Mouse (Mus musculus): ENCODE data around the gene Car10. TPM values are rescaled to one million over a fixed set of nuclear protein-coding genes. Genes with fewer than 3 reads are reported as not detected.

The Car10 gene
- polyA plus RNA-seq, 1 experiment from 2014 or later: 51.5 TPM

GRCm38 (mm10) chr11:93560570-93560969 is 462.7 kb downstream of the Car10 start:
- no peaks in the 10 kb centered on the region for H3K36me3 ChIP-seq (replicated peaks; ENCODE audit: control insufficient read depth, insufficient read depth)
- 54% methylated on average over 7 of the region's 7 CpGs for WGBS
- H3K27me3 ChIP-seq (ENCODE audit: control insufficient read depth, insufficient read depth, low read length): no peaks in the 10 kb centered on the region
- no peak overlapping the region for H3K9ac ChIP-seq
- DNase-seq (ENCODE audit: low spot score) (peak; percentile 46), ATAC-seq (ENCODE audit: low FRiP score) (no peak)
- no peak overlapping the region for H3K4me2 ChIP-seq (replicated peaks)
- H3K27ac ChIP-seq: peak overlapping the region; percentile 38
- no peaks in the 10 kb centered on the region for H3K4me1 ChIP-seq (replicated peaks; ENCODE audit: control insufficient read depth, insufficient read depth, low read length)
- no peak overlapping the region for H3K4me3 ChIP-seq (replicated peaks; ENCODE audit: low read length)
- no peaks in the 10 kb centered on the region for H3K9me3 ChIP-seq (ENCODE audit: control insufficient read depth, low read length)

- DNase-seq (ENCODE audit: low spot score) (no peak), ATAC-seq (ENCODE audit: low FRiP score) (no peak)
- H3K4me1 ChIP-seq (replicated peaks; ENCODE audit: control insufficient read depth, insufficient read depth, low read length): no peaks in the 10 kb centered on the region
- no peak overlapping the region for H3K4me2 ChIP-seq (replicated peaks)
- no peaks in the 10 kb centered on the region for H3K36me3 ChIP-seq (replicated peaks; ENCODE audit: control insufficient read depth, insufficient read depth)
- no peak overlapping the region for H3K27ac ChIP-seq
- H3K4me3 ChIP-seq (replicated peaks; ENCODE audit: low read length): no peak overlapping the region
- H3K9ac ChIP-seq: no peak overlapping the region
- H3K9me3 ChIP-seq (ENCODE audit: control insufficient read depth, low read length): no peaks in the 10 kb centered on the region
- H3K27me3 ChIP-seq (ENCODE audit: control insufficient read depth, insufficient read depth, low read length): no peaks in the 10 kb centered on the region
Measured at GRCm38 (mm10) chr11:93562330-93562865, 464.6 kb downstream of the Car10 start.

GRCm38 (mm10) chr11:93565756-93566155 is 467.9 kb downstream of the Car10 start:
- Histone ChIP-seq H3K9me3 (ENCODE audit: control insufficient read depth, low read length) (no peaks in the 10 kb centered on the region), H3K27me3 (ENCODE audit: control insufficient read depth, insufficient read depth, low read length) (no peaks in the 10 kb centered on the region), H3K27ac (no peak overlapping the region), H3K36me3 (replicated peaks; ENCODE audit: control insufficient read depth, insufficient read depth) (no peaks in the 10 kb centered on the region), H3K4me3 (replicated peaks; ENCODE audit: low read length) (no peak overlapping the region), H3K4me2 (replicated peaks) (no peak overlapping the region), H3K9ac (no peak overlapping the region), H3K4me1 (replicated peaks; ENCODE audit: control insufficient read depth, insufficient read depth, low read length) (no peaks in the 10 kb centered on the region)
- ATAC-seq (ENCODE audit: low FRiP score) (no peak), DNase-seq (ENCODE audit: low spot score) (no peak)
- WGBS: 62% methylated on average over 3 of the region's 3 CpGs

- H3K27me3 ChIP-seq (ENCODE audit: control insufficient read depth, insufficient read depth, low read length): no peaks in the 10 kb centered on the region
- H3K9ac ChIP-seq: no peak overlapping the region
- H3K36me3 ChIP-seq (replicated peaks; ENCODE audit: control insufficient read depth, insufficient read depth): no peaks in the 10 kb centered on the region
- H3K4me2 ChIP-seq (replicated peaks): no peak overlapping the region
- 86% methylated on average over 11 of the region's 11 CpGs for WGBS
- no peaks in the 10 kb centered on the region for H3K4me1 ChIP-seq (replicated peaks; ENCODE audit: control insufficient read depth, insufficient read depth, low read length)
- no peak overlapping the region for H3K4me3 ChIP-seq (replicated peaks; ENCODE audit: low read length)
- ATAC-seq (ENCODE audit: low FRiP score) (no peak), DNase-seq (ENCODE audit: low spot score) (no peak)
- no peaks in the 10 kb centered on the region for H3K9me3 ChIP-seq (ENCODE audit: control insufficient read depth, low read length)
- H3K27ac ChIP-seq: no peak overlapping the region
Measured at GRCm38 (mm10) chr11:93571917-93572641, 474.3 kb downstream of the Car10 start.

- Histone ChIP-seq H3K27ac (no peak overlapping the region), H3K4me3 (replicated peaks; ENCODE audit: low read length) (no peak overlapping the region), H3K4me2 (replicated peaks) (no peak overlapping the region), H3K36me3 (replicated peaks; ENCODE audit: control insufficient read depth, insufficient read depth) (no peaks in the 10 kb centered on the region), H3K4me1 (replicated peaks; ENCODE audit: control insufficient read depth, insufficient read depth, low read length) (no peaks in the 10 kb centered on the region), H3K27me3 (ENCODE audit: control insufficient read depth, insufficient read depth, low read length) (no peaks in the 10 kb centered on the region), H3K9ac (no peak overlapping the region), H3K9me3 (ENCODE audit: control insufficient read depth, low read length) (no peaks in the 10 kb centered on the region)
- WGBS: 85% methylated on average over 2 of the region's 2 CpGs
- DNase-seq (ENCODE audit: low spot score) (no peak), ATAC-seq (ENCODE audit: low FRiP score) (no peak)
Measured at GRCm38 (mm10) chr11:93577441-93577840, 479.6 kb downstream of the Car10 start.

GRCm38 (mm10) chr11:93579626-93580025 is 481.8 kb downstream of the Car10 start:
- DNase-seq (ENCODE audit: low spot score) (no peak), ATAC-seq (ENCODE audit: low FRiP score) (no peak)
- WGBS: 87% methylated on average over 1 of the region's 1 CpGs
- Histone ChIP-seq H3K27ac (no peak overlapping the region), H3K27me3 (ENCODE audit: control insufficient read depth, insufficient read depth, low read length) (no peaks in the 10 kb centered on the region), H3K4me1 (replicated peaks; ENCODE audit: control insufficient read depth, insufficient read depth, low read length) (no peaks in the 10 kb centered on the region), H3K36me3 (replicated peaks; ENCODE audit: control insufficient read depth, insufficient read depth) (no peaks in the 10 kb centered on the region; the same call in 1 of the 2 replicates), H3K4me2 (replicated peaks) (no peak overlapping the region), H3K9me3 (ENCODE audit: control insufficient read depth, low read length) (no peaks in the 10 kb centered on the region), H3K9ac (no peak overlapping the region), H3K4me3 (replicated peaks; ENCODE audit: low read length) (no peak overlapping the region)

- Histone ChIP-seq H3K4me1 (replicated peaks; ENCODE audit: control insufficient read depth, insufficient read depth, low read length) (no peaks in the 10 kb centered on the region), H3K4me2 (replicated peaks) (no peak overlapping the region), H3K27ac (no peak overlapping the region), H3K4me3 (replicated peaks; ENCODE audit: low read length) (no peak overlapping the region), H3K27me3 (ENCODE audit: control insufficient read depth, insufficient read depth, low read length) (no peaks in the 10 kb centered on the region), H3K36me3 (replicated peaks; ENCODE audit: control insufficient read depth, insufficient read depth) (no peaks in the 10 kb centered on the region; the same call in 1 of the 2 replicates), H3K9me3 (ENCODE audit: control insufficient read depth, low read length) (no peaks in the 10 kb centered on the region), H3K9ac (no peak overlapping the region)
- WGBS: 57% methylated on average over 4 of the region's 4 CpGs
- no peak for ATAC-seq (ENCODE audit: low FRiP score)
- DNase-seq (ENCODE audit: low spot score): no peak
Measured at GRCm38 (mm10) chr11:93581326-93581725, 483.5 kb downstream of the Car10 start.

GRCm38 (mm10) chr11:93587788-93588187 is 490.0 kb downstream of the Car10 start:
- WGBS: 80% methylated on average over 4 of the region's 4 CpGs
- no peak for ATAC-seq (ENCODE audit: low FRiP score)
- Histone ChIP-seq H3K4me1 (replicated peaks; ENCODE audit: control insufficient read depth, insufficient read depth, low read length) (no peaks in the 10 kb centered on the region), H3K4me3 (replicated peaks; ENCODE audit: low read length) (no peak overlapping the region), H3K27ac (no peak overlapping the region), H3K27me3 (ENCODE audit: control insufficient read depth, insufficient read depth, low read length) (no peaks in the 10 kb centered on the region), H3K9ac (no peak overlapping the region), H3K36me3 (replicated peaks; ENCODE audit: control insufficient read depth, insufficient read depth) (no peaks in the 10 kb centered on the region; the same call in 1 of the 2 replicates), H3K4me2 (replicated peaks) (no peak overlapping the region), H3K9me3 (ENCODE audit: control insufficient read depth, low read length) (no peaks in the 10 kb centered on the region)
- DNase-seq (ENCODE audit: low spot score): no peak

- Histone ChIP-seq H3K4me2 (replicated peaks) (no peak overlapping the region), H3K9ac (no peak overlapping the region), H3K4me1 (replicated peaks; ENCODE audit: control insufficient read depth, insufficient read depth, low read length) (no peaks in the 10 kb centered on the region), H3K36me3 (replicated peaks; ENCODE audit: control insufficient read depth, insufficient read depth) (no peaks in the 10 kb centered on the region), H3K9me3 (ENCODE audit: control insufficient read depth, low read length) (no peaks in the 10 kb centered on the region), H3K27me3 (ENCODE audit: control insufficient read depth, insufficient read depth, low read length) (no peaks in the 10 kb centered on the region), H3K4me3 (replicated peaks; ENCODE audit: low read length) (no peak overlapping the region), H3K27ac (no peak overlapping the region)
- DNase-seq (ENCODE audit: low spot score) (no peak), ATAC-seq (ENCODE audit: low FRiP score) (no peak)
- WGBS: 86% methylated on average over 3 of the region's 3 CpGs
Measured at GRCm38 (mm10) chr11:93590652-93591051, 492.8 kb downstream of the Car10 start.

Data from hindbrain, embryonic 14.5 days (tissue).